Mouse (Mus musculus) ES-Bruce4 (cell line): ENCODE data around the gene Gm813.

Experiments used
- CTCF ChIP-seq: IDR thresholded peaks from one replicate; pipeline ENCODE4 v1.8.1; 2011; ENCODE audit warnings: low read depth, low read length
- EP300 ChIP-seq: IDR thresholded peaks from 2 replicates; pipeline ENCODE4 v1.6.1; 2011; ENCODE audit warnings: low read depth, low read length; ENCODE audit not compliant: insufficient read depth

GRCm38 (mm10) chr16:58623114-58623513 lies 6.3 kb upstream of the Gm813 start:
- TF ChIP-seq EP300 (no peak), CTCF (no peak)
